Mouse (Mus musculus) c-Kit-positive CD71-positive TER-119-negative erythroid progenitor cells, embryonic 14.5 days (primary cell): Measurements from ENCODE around the gene Cdca4.

Source experiments
- DNase-seq: peaks from one replicate; pipeline ENCODE4 v3.0.0-alpha.2; 2013; ENCODE audit warnings: low read depth

The Cdca4 gene

GRCm38 (mm10) chr12:112829244-112829864, at the start of gene Cdca4:
Gene Cdca4 (minus strand): TSS chr12:112829423.
- DNase-seq, result peak; percentile 94

- no peak for DNase-seq
These were observed 48.4 kb upstream of the Cdca4 start for GRCm38 (mm10) chr12:112877607-112878020.

- DNase-seq, result no peak
These were observed 47.9 kb upstream of the Cdca4 start for GRCm38 (mm10) chr12:112877073-112877576.

- peak; percentile 33 for DNase-seq
These were observed 47.3 kb upstream of the Cdca4 start for GRCm38 (mm10) chr12:112876332-112877072.

GRCm38 (mm10) chr12:112875225-112876013, 46.2 kb upstream of the Cdca4 start:
- DNase-seq, result peak; percentile 78

- no peak for DNase-seq
These were observed 45.0 kb upstream of the Cdca4 start for GRCm38 (mm10) chr12:112874199-112874598.

- DNase-seq, result peak; percentile 39
These were observed 44.4 kb upstream of the Cdca4 start for GRCm38 (mm10) chr12:112873452-112874190.

GRCm38 (mm10) chr12:112872991-112873390, 43.8 kb upstream of the Cdca4 start:
- no peak for DNase-seq

- no peak for DNase-seq
These were observed 42.0 kb upstream of the Cdca4 start for GRCm38 (mm10) chr12:112871272-112871671.

- DNase-seq, result no peak
These were observed 41.6 kb upstream of the Cdca4 start for GRCm38 (mm10) chr12:112870775-112871174.

- DNase-seq, result no peak
These were observed 40.6 kb upstream of the Cdca4 start for GRCm38 (mm10) chr12:112869783-112870204.

GRCm38 (mm10) chr12:112868178-112869087, 39.2 kb upstream of the Cdca4 start, which contains the start of gene Gpr132:
Gene Gpr132 (minus strand): TSS chr12:112868228.
- DNase-seq, result no peak

- DNase-seq, result no peak
These were observed 38.0 kb upstream of the Cdca4 start for GRCm38 (mm10) chr12:112867106-112867674.

- DNase-seq, result no peak
These were observed 37.4 kb upstream of the Cdca4 start for GRCm38 (mm10) chr12:112866467-112867080.

- no peak for DNase-seq
These were observed 35.6 kb upstream of the Cdca4 start for GRCm38 (mm10) chr12:112864804-112865203.

GRCm38 (mm10) chr12:112861911-112862321, 32.7 kb upstream of the Cdca4 start:
- DNase-seq, result no peak

- no peak for DNase-seq
These were observed 31.5 kb upstream of the Cdca4 start for GRCm38 (mm10) chr12:112860765-112861164.

GRCm38 (mm10) chr12:112859930-112860329, 30.7 kb upstream of the Cdca4 start:
- no peak for DNase-seq

GRCm38 (mm10) chr12:112858581-112859336, 29.5 kb upstream of the Cdca4 start:
- no peak for DNase-seq
